Mouse (Mus musculus): ENCODE data around the gene Hephl1. TPM values are rescaled to one million over a fixed set of nuclear protein-coding genes. Genes with fewer than 3 reads are reported as not detected.

The Hephl1 gene
- total RNA-seq, 2 experiments from 2014 or later = 0.14 to 0.17 TPM

- DNase-seq (ENCODE audit: low spot score in 2 of 2) = no peak
These were observed 93.2 kb downstream of the Hephl1 start for GRCm38 (mm10) chr9:15018756-15019131.

- DNase-seq (ENCODE audit: low spot score in 2 of 2) = no peak
These were observed 93.8 kb downstream of the Hephl1 start for GRCm38 (mm10) chr9:15017791-15018755.

DNA sequence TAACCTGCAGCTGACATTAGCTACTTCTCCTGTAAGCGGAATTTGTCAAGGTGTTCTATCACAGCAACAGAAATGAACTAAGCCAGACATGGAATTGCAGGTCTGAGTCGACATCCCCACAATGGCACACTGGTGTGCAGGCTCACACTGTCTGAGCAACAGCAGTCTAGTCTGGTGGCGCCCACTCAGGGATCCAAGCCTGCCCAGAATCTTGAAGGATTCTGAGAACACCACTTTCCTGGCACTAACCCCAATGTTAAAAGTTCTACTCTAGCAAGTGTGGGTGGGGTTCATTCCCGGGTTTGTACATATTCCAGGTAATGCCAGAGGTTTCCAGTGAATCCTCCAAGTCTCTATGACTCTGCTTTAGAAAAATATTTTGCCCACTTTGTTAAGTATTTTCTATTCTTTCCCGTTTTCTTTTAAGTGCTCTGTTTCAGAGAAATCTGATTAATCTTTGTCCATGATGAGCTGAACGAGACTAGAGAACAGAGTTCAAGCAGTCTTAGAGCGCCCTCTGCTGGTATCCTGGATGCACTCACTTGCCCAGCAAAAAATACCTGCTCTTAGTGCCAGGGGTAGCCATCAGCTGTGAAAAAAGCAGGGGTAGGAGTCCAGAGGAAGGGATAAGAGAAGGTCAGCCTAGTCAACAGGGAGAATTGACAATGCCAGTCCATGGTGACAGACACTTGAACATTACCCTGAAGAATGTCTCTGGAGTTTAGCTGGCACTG is 96.5 kb downstream of the Hephl1 start:
- DNase-seq (ENCODE audit: low spot score in 2 of 2) = peak in 1 of 2 experiments; percentile 53

- no peak for DNase-seq (ENCODE audit: low spot score in 2 of 2)
These were observed 104.3 kb downstream of the Hephl1 start for GRCm38 (mm10) chr9:15007566-15007965.

GRCm38 (mm10) chr9:15004298-15004685 is 107.6 kb downstream of the Hephl1 start:
- DNase-seq (ENCODE audit: low spot score in 2 of 2) = no peak

GRCm38 (mm10) chr9:15003676-15004297 is 108.1 kb downstream of the Hephl1 start:
- DNase-seq (ENCODE audit: low spot score in 2 of 2) = peak in 1 of 2 experiments; percentile 24

- DNase-seq (ENCODE audit: low spot score in 2 of 2) = no peak
These were observed 108.8 kb downstream of the Hephl1 start for GRCm38 (mm10) chr9:15002995-15003613.

Other genes starting within 250 kb of the Hephl1 start
- not detected for gene Izumo1r, start 208.2 kb downstream of the Hephl1 start, total RNA-seq (2021)
- gene Panx1, start 66.6 kb downstream of the Hephl1 start, total RNA-seq (2021) = 10 to 100 TPM; 17.4 to 22.6 TPM
- 1 to 10 TPM; 1.5 to 2.0 TPM for gene Vstm5, start 126.9 kb upstream of the Hephl1 start, total RNA-seq (2021)
- gene Med17, start 167.8 kb upstream of the Hephl1 start, total RNA-seq (2021) = 10 to 100 TPM; 46.9 to 51.3 TPM
- 100 to 1,000 TPM; 121 to 148 TPM for gene Taf1d, start 194.1 kb upstream of the Hephl1 start, total RNA-seq (2021)
- gene 4931406C07Rik, start 194.3 kb upstream of the Hephl1 start, total RNA-seq (2021) = 10 to 100 TPM; 68.9 to 71.8 TPM
- gene Cep295, start 245.7 kb upstream of the Hephl1 start, total RNA-seq (2021) = 10 to 100 TPM; 25.5 to 27.4 TPM

All from adrenal gland, postnatal 4 days (tissue).